Mouse (Mus musculus): ENCODE measurements at regions not wholly inside any gene's neighbourhood (a gene's known extent, or its start where the extent isn't known, plus 50 kb on each side); places are given as distances from the start of the nearest gene placed in this dataset.
"Not testable (repeated sequence)": the region's sequence is repeated elsewhere in the genome, so short reads cannot be mapped to it uniquely, and the experiment has no call there.

DNA sequence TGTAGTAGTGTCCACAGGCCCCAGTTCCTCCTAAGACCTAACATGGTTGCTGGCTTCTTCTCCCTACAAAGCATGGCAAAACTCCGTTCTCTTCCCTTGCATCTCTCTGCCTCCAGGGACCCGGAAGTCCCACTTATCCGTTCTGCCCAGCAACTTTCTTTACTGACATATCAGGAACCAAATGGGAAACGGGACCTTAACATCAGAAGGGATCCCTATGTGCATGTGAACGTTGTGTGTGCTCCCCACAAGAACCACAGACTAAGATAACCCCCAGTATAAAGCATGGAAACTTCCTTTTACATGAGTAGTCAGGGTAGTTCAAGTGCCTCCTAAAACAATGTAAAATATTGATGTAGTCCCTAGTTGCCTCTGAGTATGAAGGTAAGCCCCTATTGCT, 61.6 kb downstream of the Zxdb start:
- no peak for DNase-seq (ENCODE audit: low spot score)

DNA sequence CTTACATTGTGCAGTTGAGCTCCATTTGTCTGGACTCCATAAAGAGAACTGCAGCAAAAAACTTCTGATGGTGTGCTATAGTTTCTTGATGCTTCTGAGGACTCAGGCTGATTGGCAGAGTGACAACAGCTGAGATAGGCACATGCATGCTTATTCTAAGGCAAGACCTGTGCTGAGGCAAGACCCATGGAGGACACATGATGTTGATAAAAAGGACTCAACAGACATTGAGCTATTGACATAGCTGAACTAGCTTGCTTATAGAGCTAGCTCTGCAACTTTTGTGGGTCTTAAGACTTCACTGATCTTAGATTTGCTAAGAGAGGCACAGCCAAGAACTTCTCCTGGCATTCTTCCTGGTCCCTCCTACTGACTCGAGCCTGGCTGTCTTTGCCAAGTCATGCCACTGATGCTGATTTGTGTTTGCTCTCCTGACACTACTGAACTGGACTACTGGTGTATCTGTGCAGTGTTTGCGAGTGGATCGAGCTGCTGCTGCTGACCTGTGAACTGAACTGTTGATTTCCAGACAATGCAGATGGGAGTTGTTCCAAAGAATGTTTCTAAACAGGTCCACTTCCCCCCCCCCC, 64.1 kb downstream of the Zxdb start:
- no peak for DNase-seq (ENCODE audit: low spot score)

DNA sequence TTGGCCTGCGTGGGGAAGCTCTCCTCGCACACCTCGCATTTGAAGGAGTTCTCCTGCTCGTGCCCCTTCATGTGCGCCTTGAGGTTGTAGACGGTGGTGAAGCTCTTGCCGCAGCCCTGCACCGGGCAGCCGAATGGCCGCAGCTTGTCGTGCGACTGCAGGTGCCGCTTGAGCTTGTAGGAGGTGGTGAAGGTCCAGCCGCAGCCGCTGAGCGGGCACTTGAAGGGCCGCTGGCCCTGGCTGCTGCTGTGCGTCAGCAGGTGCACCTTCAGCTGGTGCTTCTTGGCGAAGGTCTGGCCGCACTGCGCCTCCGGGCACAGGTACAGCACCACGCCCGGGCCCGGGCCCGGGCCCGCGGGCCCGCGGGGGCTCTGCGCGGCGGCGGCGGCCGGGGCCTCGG, 72.5 kb downstream of the Zxdb start:
- DNase-seq (ENCODE audit: low spot score): not testable (repeated sequence)

DNA sequence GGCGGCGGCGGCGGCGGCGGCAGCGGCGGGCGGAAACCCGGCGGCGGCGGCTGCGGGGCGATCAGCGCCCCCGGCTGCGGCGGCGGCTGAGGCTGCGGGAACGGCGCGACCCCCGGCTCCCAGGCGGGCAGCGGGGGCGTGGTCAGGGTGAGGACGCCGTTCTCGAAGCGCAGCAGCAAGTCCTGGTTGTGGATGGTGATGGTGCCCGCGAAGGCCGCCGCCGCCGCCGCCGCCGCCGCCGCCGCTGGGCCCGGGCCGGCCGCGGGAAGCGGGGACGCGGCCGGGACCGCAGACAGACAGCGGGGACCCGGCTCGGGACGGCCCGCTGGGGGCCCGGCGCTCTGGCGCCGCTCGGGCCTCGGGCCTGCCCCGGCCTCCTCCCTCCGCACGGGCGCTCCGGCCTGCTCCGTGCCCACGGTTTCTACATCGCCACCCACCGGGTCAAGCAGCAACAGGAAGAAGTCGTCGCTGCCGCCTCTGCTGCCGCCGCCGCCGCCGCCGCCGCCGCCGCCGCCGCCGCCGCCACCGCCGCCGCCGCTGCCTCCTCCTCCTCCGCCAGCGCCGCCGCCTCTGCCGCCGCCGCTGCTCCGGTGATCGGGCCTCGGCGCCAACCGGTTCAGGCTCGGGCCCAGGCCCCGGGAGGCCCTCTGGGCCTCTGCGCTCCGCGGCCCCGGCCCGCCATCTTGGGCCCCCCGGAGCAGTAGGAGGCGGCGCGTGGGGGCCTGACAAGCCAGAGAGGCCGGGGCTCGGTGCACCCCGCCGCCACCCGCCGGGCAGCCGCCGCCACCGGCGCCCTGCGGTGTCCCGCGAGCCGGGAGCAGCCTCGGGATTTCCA, 73.2 kb downstream of the Zxdb start:
- not testable (repeated sequence) for DNase-seq (ENCODE audit: low spot score)

DNA sequence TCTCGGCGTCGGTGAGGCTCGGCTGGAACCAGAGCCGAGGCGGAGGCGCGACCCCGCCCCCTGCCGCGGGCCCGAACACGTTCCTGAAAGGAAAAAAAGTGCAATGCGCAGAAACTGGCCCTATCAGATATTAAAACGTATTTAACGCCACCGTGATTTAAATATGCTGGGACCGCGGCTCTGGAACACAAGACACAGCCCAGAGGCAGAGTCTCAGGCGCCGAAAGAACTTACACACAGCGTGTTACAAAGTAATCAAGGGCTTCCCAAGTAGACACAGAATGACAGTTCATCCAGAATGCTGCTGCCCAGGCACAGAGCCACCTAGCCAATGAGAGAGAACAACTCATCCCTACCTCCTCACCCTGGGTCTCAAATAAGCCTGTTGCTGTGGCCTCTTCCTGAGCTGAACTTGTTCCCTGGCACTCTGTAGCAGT, 73.8 kb downstream of the Zxdb start:
- DNase-seq (ENCODE audit: low spot score): not testable (repeated sequence)

DNA sequence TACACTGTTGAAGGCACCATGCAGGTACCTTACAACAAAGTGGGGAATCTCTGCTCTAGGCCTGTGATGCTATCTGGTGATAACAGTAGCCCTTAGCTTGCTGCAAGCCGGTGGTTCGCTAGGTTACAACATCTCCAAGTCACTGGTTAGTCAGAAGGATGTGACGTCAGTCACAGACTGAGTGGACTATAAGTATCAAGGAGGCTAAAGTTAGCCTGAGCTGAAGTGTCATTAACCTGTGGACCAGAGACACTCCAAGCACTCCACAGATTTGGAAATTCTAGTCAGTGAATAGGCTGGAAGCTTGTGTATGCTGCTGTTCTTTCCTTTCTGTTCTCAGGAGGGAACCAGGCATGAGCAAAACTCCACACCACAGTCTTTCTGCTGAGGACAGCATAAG, 88.4 kb downstream of the Zxdb start:
- not testable (repeated sequence) for DNase-seq (ENCODE audit: low spot score)

DNA sequence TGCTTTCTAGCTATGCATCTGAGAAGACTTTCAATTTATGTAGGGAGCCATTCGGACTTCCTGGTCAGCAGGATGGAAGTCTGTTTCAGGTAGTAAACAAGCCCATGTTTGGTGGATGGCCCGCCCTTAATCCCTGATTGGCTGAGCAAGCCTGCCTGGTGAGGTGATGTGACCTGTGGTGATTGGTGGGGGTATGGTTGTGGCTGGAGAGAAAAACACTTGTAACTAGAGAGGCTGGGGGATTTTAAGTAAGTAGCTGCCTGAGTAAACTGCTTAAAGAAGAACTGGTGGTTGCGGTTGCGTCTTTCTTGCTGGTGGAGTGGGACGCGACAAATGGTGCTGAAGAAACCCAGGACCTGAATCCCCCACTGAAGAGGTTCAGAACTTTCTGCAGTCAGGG, 103.2 kb downstream of the Zxdb start:
- DNase-seq (ENCODE audit: low spot score): not testable (repeated sequence)

DNA sequence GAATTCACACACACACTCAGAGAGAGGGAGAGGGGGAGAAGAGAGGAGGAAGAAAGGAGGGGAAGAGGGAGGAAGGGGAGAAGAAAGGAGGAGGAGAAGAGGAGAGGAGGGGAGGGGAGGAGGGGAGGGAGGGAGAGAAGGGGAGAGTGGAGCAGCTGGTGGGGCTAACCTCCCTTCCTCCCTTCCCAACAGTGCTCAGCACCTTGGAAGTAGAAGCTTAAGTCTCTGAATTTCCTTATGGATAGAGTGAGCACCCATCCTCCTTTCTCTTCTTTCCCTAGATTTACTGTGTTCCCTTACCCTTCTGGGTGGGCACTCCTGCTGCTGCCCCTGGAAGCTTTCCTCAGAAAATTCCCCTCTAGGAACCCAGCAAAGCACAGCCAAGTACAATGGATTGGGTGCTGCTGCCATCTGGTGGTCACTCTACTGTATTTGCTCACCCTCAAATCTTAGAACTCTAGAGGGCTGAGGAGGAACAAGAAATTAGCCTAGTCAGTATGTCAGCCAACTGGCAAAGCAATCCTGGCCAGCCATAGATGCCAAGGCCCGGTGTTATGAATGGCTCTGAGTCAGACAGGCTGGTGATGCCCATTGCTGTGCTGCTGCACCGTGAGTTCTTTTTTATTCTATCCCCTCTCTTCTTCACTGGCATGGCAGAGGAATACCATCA, 119.9 kb downstream of the Zxdb start:
- DNase-seq (ENCODE audit: low spot score): peak; percentile 13

DNA sequence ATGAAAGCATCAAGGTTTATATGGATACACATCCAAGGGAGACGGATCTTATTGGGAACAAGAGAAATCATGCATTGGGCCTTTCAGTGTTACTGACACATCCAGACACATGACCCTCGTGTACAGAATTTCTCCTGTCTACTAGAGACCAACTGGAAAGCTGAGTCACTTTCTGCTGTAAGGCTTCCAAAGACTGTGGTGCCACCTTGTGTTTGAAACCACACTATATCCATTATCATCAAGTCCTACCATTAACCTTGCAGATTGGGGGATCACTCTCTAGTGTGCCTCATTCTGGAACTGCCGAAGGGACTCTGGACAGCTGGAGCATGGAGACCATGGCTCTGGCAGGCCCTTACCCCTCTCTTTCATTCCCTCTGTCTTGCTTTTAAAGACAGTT, 125.2 kb downstream of the Zxdb start:
- not testable (repeated sequence) for DNase-seq (ENCODE audit: low spot score)

DNA sequence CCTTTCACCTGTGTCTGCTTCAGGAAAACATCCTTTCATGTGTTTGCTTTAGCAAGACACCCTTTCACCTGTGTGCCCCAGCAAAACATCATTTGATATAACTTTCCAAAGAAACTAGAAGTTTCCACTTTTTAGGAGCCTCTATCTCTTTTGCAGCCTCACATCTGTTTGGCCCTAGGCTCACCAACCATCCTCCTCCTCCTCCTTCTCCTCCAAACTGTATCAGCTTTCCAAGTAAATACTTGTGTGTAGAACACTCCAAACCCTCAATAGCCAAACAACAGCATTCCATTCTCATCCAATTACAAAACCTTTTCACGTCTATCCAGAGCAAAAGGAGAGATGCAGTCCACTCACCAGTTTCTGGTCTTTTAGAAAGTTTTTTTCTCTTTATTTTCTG, 133.1 kb downstream of the Zxdb start:
- no peak for DNase-seq (ENCODE audit: low spot score)

DNA sequence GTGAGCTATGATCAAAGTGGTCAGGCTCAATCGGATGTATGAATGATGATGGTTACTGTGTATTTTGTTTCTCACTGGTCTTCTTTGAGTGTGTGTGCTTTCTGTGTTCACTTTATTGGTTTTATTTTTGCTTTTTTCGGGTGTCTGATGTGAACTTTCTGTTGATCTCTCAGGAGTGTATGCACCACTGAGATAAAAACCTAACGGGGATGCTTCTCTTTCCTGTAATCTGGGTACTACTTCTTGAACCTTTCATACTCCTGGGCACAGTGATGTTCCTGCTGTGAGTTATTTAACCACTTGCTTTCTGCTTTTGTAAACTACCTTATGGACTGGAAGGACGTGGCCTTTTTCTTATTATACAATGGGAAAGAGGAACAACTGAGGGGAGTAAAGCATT, 133.6 kb downstream of the Zxdb start:
- DNase-seq (ENCODE audit: low spot score): no peak

DNA sequence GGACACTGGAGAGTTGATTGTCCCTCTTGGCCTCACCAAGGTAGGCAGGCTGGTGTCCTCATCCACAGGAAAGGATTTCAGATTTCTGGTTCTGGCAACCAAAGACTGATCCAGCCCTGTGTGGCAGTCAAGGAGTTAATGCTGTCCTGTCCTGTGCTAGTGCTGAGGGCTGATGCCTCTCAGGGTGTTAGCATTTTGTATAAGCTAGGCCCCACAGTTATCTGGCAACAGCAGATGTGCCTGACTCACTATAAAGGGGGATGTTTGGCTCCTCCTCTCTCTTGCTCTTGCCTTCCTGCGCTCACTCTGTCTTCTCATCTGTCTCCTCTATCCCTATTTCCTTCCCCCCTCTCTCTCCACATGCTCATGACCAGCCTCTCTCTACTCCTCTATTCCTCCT, 138.8 kb downstream of the Zxdb start:
- DNase-seq (ENCODE audit: low spot score): no peak

DNA sequence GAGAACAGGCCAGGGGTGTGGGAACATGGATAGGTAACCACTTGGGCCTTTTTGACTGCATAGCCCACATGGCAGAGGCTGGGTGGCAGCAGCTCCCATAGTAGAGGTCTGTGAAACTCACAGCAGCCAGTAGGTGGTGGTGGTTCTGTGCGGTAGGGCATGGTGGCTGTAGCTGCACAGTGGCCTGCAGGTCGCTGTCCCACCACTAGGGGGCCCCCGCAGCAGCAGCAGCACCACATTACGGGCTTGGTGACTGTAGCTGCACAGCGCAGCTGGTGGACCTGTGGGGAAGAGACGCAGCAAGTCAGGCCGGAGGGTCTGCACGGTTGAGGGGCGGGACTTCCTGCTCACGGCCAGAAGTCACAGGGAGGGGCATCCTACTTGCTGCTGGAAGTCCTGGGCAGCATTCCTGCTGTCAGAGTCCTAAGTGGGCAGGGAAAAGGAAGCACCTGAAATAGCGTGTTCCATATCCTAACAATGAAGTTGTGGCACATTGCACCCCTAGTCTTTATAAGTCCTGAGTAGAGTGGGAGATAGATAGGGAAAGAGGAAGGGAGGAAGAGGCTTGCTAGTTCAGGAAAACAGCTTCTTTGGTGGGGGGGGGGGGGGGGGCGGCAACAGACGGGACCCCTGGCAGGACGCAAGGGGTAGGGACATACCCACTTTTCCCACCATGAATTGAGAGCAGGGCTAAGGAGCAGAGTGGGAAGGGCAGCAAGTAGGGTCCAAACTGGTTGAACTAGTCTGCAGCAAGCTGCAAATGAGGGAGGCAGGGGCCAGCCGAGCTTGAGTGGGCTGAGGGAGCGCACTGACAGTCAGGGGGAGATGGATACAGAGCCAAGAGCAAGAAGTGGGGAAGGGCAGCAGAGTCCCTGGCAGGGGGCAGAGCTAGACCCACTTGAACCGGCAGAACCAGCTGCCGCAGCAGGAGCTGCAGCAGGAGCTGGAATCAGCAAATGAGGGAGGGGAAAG, 141.4 kb downstream of the Zxdb start:
- DNase-seq (ENCODE audit: low spot score): peak; percentile 84

DNA sequence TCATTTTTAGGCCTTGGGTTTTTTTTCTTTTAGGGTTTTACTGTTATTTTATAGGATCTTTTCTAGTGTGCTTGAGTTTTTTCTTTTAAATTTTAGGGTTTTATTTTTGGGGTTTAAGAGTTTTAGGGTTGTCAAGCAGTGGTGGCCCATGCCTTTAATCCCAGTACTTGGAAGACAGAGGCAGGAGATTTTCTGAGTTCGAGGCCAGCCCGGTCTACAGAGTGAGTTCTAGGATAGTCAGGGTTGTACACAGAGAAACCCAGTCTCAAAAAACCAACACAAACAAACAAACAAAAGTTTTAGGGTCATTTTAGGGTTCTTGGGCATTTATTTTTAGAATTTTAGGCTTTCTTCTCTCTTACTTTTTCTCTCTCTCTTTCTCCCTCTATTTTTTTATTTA, 142.9 kb downstream of the Spin4 start:
- DNase-seq (ENCODE audit: low spot score): not testable (repeated sequence)
